ENCODE assay signal across 12 mouse cellular contexts in the genomic region with DNA sequence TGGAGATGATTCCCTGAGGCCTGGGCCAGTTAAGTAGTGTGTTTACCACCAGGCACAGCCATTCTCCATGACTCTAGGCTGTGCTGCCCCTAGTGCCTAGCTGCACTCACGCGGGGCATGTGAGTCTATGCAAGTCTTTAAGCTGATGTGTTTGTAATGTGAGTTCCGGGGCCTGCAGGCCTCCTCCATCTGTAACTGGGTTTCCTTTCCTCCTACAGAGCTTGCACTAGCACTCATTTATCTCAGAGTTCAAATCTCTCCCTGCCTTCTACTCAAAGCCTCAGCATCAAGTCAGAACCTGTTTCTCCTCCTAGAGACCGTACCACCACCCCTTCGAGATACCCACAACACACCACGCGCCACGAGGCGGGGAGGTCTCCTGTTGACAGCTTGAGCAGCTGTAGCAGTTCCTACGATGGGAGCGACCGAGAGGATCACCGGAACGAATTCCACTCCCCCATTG.
DNase-seq lines count a peak whose midpoint lies in the region; ATAC-seq lines count a peak whose summit lies in the region.
"Had no signal": no experiment of that assay in that cellular context is flagged by ENCODE, and none has a peak within 500 bp of the region (broad histone marks: within the 10 kb centered on the region; RNA-seq: fewer than 3 reads in every experiment).

No protein-coding gene starts in this region.

- H3K9me3 ChIP-seq in heart, embryonic 10.5 days: no peaks in the 10 kb centered on the region
- no peaks in the 10 kb centered on the region for H3K9me3 ChIP-seq in hindbrain, embryonic 14.5 days (ENCODE audit: control insufficient read depth, low read length)

- no peak overlapping the region for H3K4me3 ChIP-seq in heart, embryonic 10.5 days
- no peak overlapping the region for H3K4me3 ChIP-seq in hindbrain, embryonic 14.5 days (replicated peaks; ENCODE audit: low read length)

- H3K4me1 ChIP-seq in heart, embryonic 10.5 days: no peaks in the 10 kb centered on the region
- no peaks in the 10 kb centered on the region for H3K4me1 ChIP-seq in hindbrain, embryonic 14.5 days (replicated peaks; ENCODE audit: control insufficient read depth, insufficient read depth, low read length)

- no peak overlapping the region; the same call in 1 of the 2 replicates for H3K4me2 ChIP-seq in hindbrain, embryonic 14.5 days (replicated peaks)

- H3K27ac ChIP-seq in heart, embryonic 10.5 days: no peak overlapping the region
- H3K27ac ChIP-seq in hindbrain, embryonic 14.5 days: no peak overlapping the region

- ATAC-seq in hindbrain, embryonic 14.5 days (ENCODE audit: low FRiP score): peak; percentile 52; the same call in 1 of the 2 replicates
- ATAC-seq: intestine, embryonic 16.5 days; lung, postnatal 0 days had no signal

- H3K9ac ChIP-seq in hindbrain, embryonic 14.5 days: no peak overlapping the region

- WGBS in heart, embryonic 10.5 days: 59% methylated on average over 14 of the region's 14 CpGs
- 52% methylated on average over 14 of the region's 14 CpGs for WGBS in hindbrain, embryonic 14.5 days

- H3K27me3 ChIP-seq in heart, embryonic 10.5 days (ENCODE audit: insufficient read depth, poor library complexity, severe bottlenecking): no peaks in the 10 kb centered on the region
- no peaks in the 10 kb centered on the region for H3K27me3 ChIP-seq in hindbrain, embryonic 14.5 days (ENCODE audit: control insufficient read depth, insufficient read depth, low read length)

- peaks cover 18% of the 10 kb centered on the region for H3K36me3 ChIP-seq in heart, embryonic 10.5 days
- H3K36me3 ChIP-seq in hindbrain, embryonic 14.5 days (replicated peaks; ENCODE audit: control insufficient read depth, insufficient read depth): no peaks in the 10 kb centered on the region

- DNase-seq in heart, adult 11 months: peak; percentile 79
- DNase-seq in heart, embryonic 10.5 days (ENCODE audit: low spot score): no peak
- DNase-seq in NIH3T3 (ENCODE audit: low read depth): peak; percentile 5
- DNase-seq in cerebellum, postnatal 14 days: peak; percentile 56 to 57
- no peak for DNase-seq in hindbrain, embryonic 14.5 days (ENCODE audit: low spot score)
- DNase-seq in spleen, adult 18-20 months: no peak
- no peak for DNase-seq in lung, postnatal 4 days
- no peak for DNase-seq in urinary bladder, postnatal 25 days (ENCODE audit: low spot score)
- DNase-seq: B cell, adult 2 months; gastrocnemius, postnatal 36 days had no signal

Comparison
In these comparisons a context has a peak if more than half of its experiments do, and no peak if none do; other contexts are left out.
1. DNase-seq: peak in heart, adult 11 months (single experiment), NIH3T3 (single experiment) and cerebellum, postnatal 14 days (2 of 2); none in heart, embryonic 10.5 days (single experiment), hindbrain, embryonic 14.5 days (single experiment), spleen, adult 18-20 months (0 of 2), lung, postnatal 4 days (0 of 2) and urinary bladder, postnatal 25 days (single experiment).